Mouse (Mus musculus): Measurements from ENCODE around the gene Ccdc88b.
"Not testable (repeated sequence)": the region's sequence is repeated elsewhere in the genome, so short reads cannot be mapped to it uniquely, and the experiment has no call there.

GRCm38 (mm10) chr19:6895608-6896305 is 37.7 kb upstream of the Ccdc88b start:
- not testable (repeated sequence) for TF ChIP-seq POLR2A (IDR thresholded peaks at IDR 0.05; ENCODE audit: borderline replicate concordance, extremely low read depth, insufficient read depth, insufficient read length, poor library complexity, severe bottlenecking); CTCF (IDR thresholded peaks at IDR 0.05; ENCODE audit: borderline replicate concordance, extremely low read depth, insufficient read depth, insufficient read length)

All from brain, embryonic 14.5 days (tissue).